Mouse (Mus musculus) stomach, embryonic 15.5 days (tissue): ENCODE measurements at regions not wholly inside any gene's neighbourhood (a gene's known extent, or its start where the extent isn't known, plus 50 kb on each side); places are given as distances from the start of the nearest gene placed in this dataset.

Experiments used
- ATAC-seq: fragments of 200-750 bp; cut with Nextera tagmentation; 2 replicates; pipeline ENCODE4 v1.8.0; 2017; ENCODE audit warnings: low read depth, moderate number of reproducible peaks, moderate TSS enrichment; ENCODE audit not compliant: insufficient read depth, low FRiP score
- H3K27ac ChIP-seq: fragments of 300-500 bp; sonication (generic); 2 replicates; pipeline ENCODE4 v1.5.1; 2015; ENCODE audit warnings: mild to moderate bottlenecking, inconsistent platforms
- H3K27me3 ChIP-seq: fragments of 300-500 bp; sonication (generic); replicated peaks from 2 replicates; pipeline ENCODE4 v1.6.1; 2015; ENCODE audit warnings: inconsistent platforms
- H3K36me3 ChIP-seq: fragments of 300-500 bp; sonication (generic); 2 replicates; pipeline ENCODE4 v1.6.1; 2015; ENCODE audit warnings: inconsistent platforms
- H3K4me1 ChIP-seq: fragments of 300-500 bp; sonication (generic); 2 replicates; pipeline ENCODE4 v1.6.1; 2015; ENCODE audit warnings: inconsistent platforms
- H3K4me2 ChIP-seq: fragments of 300-500 bp; sonication (generic); 2 replicates; pipeline ENCODE4 v1.6.1; 2015; ENCODE audit warnings: mild to moderate bottlenecking, inconsistent platforms
- H3K4me3 ChIP-seq: fragments of 300-500 bp; sonication (generic); replicated peaks from 2 replicates; pipeline ENCODE4 v1.5.1; 2015; ENCODE audit warnings: inconsistent platforms
- H3K9ac ChIP-seq: fragments of 300-500 bp; sonication (generic); 2 replicates; pipeline ENCODE4 v1.6.1; 2015; ENCODE audit warnings: inconsistent platforms
- H3K9me3 ChIP-seq: fragments of 300-500 bp; sonication (generic); 2 replicates; pipeline ENCODE4 v1.6.1; 2016; ENCODE audit warnings: inconsistent platforms
- WGBS: fragments of 180-500 bp; shearing (Covaris S2); methylation state at CpG from one replicate; pipeline ENCODE4 v1.1.7; 2015; 5-methylcytosine and 5-hydroxymethylcytosine counted together

DNA sequence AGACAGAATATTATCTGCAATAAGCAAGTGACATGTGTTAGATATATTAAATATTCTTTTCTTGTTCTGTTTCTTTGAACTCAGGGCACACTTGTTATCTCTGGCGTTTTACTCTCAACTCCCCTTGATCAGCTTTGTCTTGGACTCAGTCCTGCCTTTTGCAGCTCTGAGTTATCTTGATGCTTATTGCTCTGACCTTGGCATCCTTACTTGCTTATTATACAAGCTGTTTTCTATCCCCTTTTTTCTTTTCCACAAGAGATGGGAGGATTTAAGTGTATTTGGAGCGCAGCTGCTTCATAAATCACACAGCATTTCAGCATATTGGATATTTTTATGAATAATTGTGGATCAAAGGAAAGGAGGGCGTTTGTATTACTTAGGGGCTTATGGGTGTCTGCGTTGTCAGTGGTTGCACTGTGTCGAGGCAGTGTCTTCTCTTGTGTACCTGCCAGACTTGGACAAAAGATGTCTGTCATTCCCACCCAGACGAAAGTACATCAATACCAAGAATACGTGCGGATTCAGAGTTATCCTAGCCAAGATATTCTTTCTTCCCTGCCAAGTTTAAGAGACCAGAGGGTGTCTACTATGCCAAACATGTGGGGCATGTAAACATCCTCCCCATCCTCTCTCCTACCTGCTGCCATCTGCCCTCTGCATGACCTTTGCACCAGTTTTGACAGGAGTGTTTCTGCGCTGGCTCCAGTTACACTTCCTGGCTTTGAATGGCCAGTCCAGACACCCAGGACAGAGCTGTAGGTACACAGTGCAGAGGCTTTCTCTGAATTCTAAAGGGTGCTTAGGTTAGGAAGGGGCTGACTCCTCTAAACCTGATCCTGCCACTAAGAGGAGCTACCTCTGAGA lies 709.3 kb upstream of the Slit2 start:
- Histone ChIP-seq H3K36me3 (no peaks in the 10 kb centered on the region), H3K27me3 (no peaks in the 10 kb centered on the region), H3K4me1 (0 out of 2 replicates have a peak, but pooled peaks cover 4% of the 10 kb centered on the region), H3K4me3 (no peak overlapping the region), H3K27ac (no peak overlapping the region; the same call in 1 of the 2 replicates), H3K9me3 (no peaks in the 10 kb centered on the region), H3K4me2 (no peak overlapping the region), H3K9ac (no peak overlapping the region)
- ATAC-seq: peak; percentile 43; the same call in 1 of the 2 replicates
- 33% methylated on average over 9 of the region's 9 CpGs for WGBS

DNA sequence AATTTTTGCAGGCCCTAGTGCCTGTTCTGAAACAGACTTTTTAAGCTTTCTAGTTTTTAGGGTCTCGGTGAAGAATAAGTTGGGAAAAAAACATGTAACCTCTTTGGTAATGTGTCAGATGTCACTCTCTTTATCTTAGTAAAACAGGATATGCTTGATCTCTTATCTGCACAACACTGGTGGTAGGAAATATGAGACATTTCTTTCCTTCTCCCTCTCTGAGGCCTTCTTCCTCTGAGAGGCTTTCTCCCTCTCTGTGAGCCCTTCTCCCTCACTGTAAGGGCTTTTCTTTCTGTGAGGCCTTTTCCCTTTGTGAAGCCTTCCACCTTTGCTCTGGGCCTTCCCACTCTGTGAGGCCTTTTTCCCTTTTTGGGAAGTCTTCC lies 708.7 kb upstream of the Slit2 start:
- Histone ChIP-seq H3K4me1 (0 out of 2 replicates have a peak, but pooled peaks cover 4% of the 10 kb centered on the region), H3K9me3 (no peaks in the 10 kb centered on the region), H3K4me2 (no peak overlapping the region), H3K9ac (no peak overlapping the region), H3K27me3 (no peaks in the 10 kb centered on the region), H3K36me3 (no peaks in the 10 kb centered on the region), H3K27ac (0 out of 2 replicates have a peak overlapping the region, but pooled peaks have one; percentile 16), H3K4me3 (no peak overlapping the region)
- no peak for ATAC-seq
- WGBS: 42% methylated on average over 1 of the region's 1 CpGs

GRCm38 (mm10) chr5:47276231-47277195 lies 706.4 kb upstream of the Slit2 start:
- 26% methylated on average over 5 of the region's 5 CpGs for WGBS

GRCm38 (mm10) chr5:47279630-47280029 lies 703.3 kb upstream of the Slit2 start:
- no peak overlapping the region for H3K27ac ChIP-seq
- 75% methylated on average over 3 of the region's 3 CpGs for WGBS
- no peak overlapping the region for H3K4me2 ChIP-seq
- H3K27me3 ChIP-seq: no peaks in the 10 kb centered on the region
- no peaks in the 10 kb centered on the region for H3K36me3 ChIP-seq
- H3K9me3 ChIP-seq: no peaks in the 10 kb centered on the region
- no peaks in the 10 kb centered on the region for H3K4me1 ChIP-seq
- no peak overlapping the region for H3K9ac ChIP-seq
- ATAC-seq: no peak
- H3K4me3 ChIP-seq: no peak overlapping the region

More at GRCm38 (mm10) chr5:47276231-47277195, 706.4 kb upstream of the Slit2 start:
- ATAC-seq: peak; percentile 43; the same call in 1 of the 2 replicates
- 0 out of 2 replicates have a peak, but pooled peaks cover 4% of the 10 kb centered on the region for H3K4me1 ChIP-seq
- no peak overlapping the region for H3K9ac ChIP-seq
- no peaks in the 10 kb centered on the region for H3K9me3 ChIP-seq
- no peak overlapping the region for H3K27ac ChIP-seq
- no peak overlapping the region for H3K4me2 ChIP-seq
- H3K4me3 ChIP-seq: no peak overlapping the region
- no peaks in the 10 kb centered on the region for H3K27me3 ChIP-seq
- H3K36me3 ChIP-seq: no peaks in the 10 kb centered on the region

DNA sequence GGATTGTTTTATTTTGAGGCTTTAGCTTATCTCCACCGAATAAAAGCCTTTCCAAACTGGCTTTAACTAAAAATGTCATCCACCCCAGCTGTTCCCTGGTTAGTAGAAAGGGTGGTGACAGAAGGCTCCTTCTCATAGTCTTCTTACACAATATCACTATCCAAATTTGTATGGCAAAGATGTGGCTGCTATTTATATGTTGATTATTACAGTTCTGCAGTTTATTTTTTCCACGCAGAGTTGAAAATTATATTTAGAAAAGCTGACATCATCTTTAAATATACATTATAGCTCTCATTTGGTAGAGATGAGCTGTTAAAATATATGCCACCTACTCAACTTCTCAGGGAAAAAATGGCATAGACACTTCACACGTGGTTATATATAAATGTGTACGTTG lies 683.3 kb upstream of the Slit2 start:
- no peaks in the 10 kb centered on the region for H3K4me1 ChIP-seq
- H3K4me3 ChIP-seq: no peak overlapping the region
- no peaks in the 10 kb centered on the region for H3K36me3 ChIP-seq
- WGBS: 82% methylated on average over 4 of the region's 4 CpGs
- H3K4me2 ChIP-seq: no peak overlapping the region
- no peak overlapping the region for H3K9ac ChIP-seq
- H3K27ac ChIP-seq: no peak overlapping the region
- H3K9me3 ChIP-seq: no peaks in the 10 kb centered on the region
- H3K27me3 ChIP-seq: no peaks in the 10 kb centered on the region
- ATAC-seq: no peak

DNA sequence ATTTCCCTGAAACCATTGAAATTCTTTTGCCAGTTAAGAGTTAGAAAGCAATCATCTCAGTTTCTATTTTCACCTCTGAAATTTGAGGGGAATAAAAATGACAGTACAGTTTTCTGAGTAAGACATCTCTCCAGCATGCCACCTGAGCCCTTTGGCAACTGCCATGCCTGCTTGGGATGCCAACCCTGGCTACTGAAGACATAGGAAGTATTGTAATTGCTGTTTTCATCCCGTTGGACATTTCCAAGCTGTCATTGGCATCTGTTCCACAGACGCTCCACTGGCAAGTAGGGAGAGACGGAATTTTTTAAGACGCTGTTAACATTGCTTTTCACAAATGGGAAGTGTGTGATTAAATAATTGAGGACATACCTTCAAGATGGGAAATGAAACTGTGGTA lies 665.4 kb upstream of the Slit2 start:
- Histone ChIP-seq H3K36me3 (no peaks in the 10 kb centered on the region), H3K4me1 (no peaks in the 10 kb centered on the region), H3K4me2 (no peak overlapping the region), H3K27ac (no peak overlapping the region), H3K9me3 (no peaks in the 10 kb centered on the region), H3K4me3 (no peak overlapping the region), H3K9ac (no peak overlapping the region), H3K27me3 (no peaks in the 10 kb centered on the region)
- 81% methylated on average over 4 of the region's 4 CpGs for WGBS
- ATAC-seq: no peak

- no peaks in the 10 kb centered on the region for H3K27me3 ChIP-seq
- WGBS: 64% methylated on average over 1 of the region's 1 CpGs
- H3K9me3 ChIP-seq: no peaks in the 10 kb centered on the region
- no peak overlapping the region for H3K9ac ChIP-seq
- ATAC-seq: no peak
- H3K4me1 ChIP-seq: no peaks in the 10 kb centered on the region
- H3K36me3 ChIP-seq: no peaks in the 10 kb centered on the region
- no peak overlapping the region for H3K27ac ChIP-seq
- H3K4me3 ChIP-seq: no peak overlapping the region
- no peak overlapping the region for H3K4me2 ChIP-seq
Measured at GRCm38 (mm10) chr5:47318147-47318546, 664.8 kb upstream of the Slit2 start.

DNA sequence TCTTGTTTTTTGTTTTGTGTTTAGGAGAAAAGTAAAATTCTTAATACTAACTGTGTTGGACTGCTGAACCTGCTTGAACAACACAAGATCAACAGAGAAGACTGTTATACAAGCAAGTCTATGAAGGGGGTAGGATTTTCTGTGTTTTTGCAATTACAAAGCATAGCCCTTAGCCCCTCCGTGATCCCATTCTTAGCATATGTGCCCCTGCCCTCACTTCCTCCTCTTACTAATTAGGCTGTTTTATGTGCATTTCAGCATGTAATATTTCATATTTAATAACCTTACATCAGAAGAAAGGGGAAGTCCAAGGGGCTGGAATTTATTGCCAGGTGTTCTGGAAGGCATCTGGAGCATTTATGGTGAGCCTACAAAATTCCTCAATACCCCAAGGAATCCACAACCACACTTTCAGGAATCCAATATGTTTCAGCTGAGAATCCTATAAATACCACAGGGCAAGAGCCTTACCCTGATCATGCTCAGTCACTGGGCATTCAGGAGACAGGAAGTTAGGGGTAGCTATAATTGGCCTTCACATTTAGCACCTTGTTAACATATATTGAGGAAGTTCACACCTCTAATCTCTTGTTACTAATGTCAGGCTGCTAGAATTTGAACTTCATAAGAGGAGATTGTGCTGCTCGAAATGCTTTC lies 660.3 kb upstream of the Slit2 start:
- H3K27me3 ChIP-seq: no peaks in the 10 kb centered on the region
- H3K4me3 ChIP-seq: no peak overlapping the region
- no peaks in the 10 kb centered on the region for H3K36me3 ChIP-seq
- H3K4me2 ChIP-seq: no peak overlapping the region
- no peak for ATAC-seq
- H3K9me3 ChIP-seq: no peaks in the 10 kb centered on the region
- no peaks in the 10 kb centered on the region for H3K4me1 ChIP-seq
- H3K27ac ChIP-seq: no peak overlapping the region
- WGBS: 61% methylated on average over 2 of the region's 2 CpGs
- H3K9ac ChIP-seq: no peak overlapping the region

DNA sequence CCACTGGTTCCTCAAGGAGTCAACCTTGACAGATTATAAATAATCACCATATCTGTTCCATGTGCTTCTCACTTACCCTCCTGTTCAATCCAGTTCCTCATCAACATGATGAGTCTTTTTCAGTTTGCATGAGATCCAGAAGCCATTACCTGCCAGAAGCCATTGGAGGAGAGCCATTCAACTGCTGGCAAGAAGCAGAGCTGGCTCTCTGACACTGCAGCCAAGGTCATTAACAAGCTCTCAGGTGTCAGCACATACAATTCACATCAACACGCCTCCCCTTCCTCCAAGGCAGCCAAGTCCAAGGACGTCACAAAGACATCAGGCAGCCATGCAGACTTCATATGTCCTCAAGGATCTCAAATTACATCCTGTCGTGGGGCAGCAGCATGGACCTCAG lies 648.6 kb upstream of the Slit2 start:
- Histone ChIP-seq H3K27ac (no peak overlapping the region), H3K9ac (no peak overlapping the region), H3K4me1 (no peaks in the 10 kb centered on the region), H3K9me3 (no peaks in the 10 kb centered on the region), H3K4me3 (no peak overlapping the region), H3K36me3 (no peaks in the 10 kb centered on the region), H3K4me2 (no peak overlapping the region), H3K27me3 (no peaks in the 10 kb centered on the region)
- no peak for ATAC-seq
- 58% methylated on average over 3 of the region's 3 CpGs for WGBS

GRCm38 (mm10) chr5:47336511-47336910 lies 646.4 kb upstream of the Slit2 start:
- no peak overlapping the region for H3K4me2 ChIP-seq
- H3K36me3 ChIP-seq: no peaks in the 10 kb centered on the region
- H3K9ac ChIP-seq: no peak overlapping the region
- 72% methylated on average over 1 of the region's 1 CpGs for WGBS
- no peaks in the 10 kb centered on the region for H3K27me3 ChIP-seq
- ATAC-seq: no peak
- no peak overlapping the region for H3K27ac ChIP-seq
- no peaks in the 10 kb centered on the region for H3K4me1 ChIP-seq
- no peak overlapping the region for H3K4me3 ChIP-seq
- no peaks in the 10 kb centered on the region for H3K9me3 ChIP-seq

DNA sequence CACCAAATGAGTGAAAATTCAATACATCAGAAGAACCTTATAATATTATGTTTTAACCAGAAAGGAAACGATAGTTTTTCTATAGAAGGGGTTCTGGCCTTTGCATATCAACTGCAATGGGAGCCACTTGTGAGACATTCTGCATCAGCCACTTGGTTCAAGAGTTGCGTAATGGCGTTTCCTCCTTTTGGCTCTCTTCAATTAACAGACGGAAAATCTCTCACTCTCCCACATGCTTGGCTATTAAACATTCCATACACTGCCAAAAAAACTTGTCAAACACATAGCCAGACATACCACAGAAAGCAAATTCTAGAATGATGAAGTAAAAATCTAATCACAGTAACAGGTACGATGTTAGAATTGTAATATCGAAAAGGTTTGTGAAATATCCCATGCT lies 643.1 kb upstream of the Slit2 start:
- no peak overlapping the region for H3K9ac ChIP-seq
- H3K27me3 ChIP-seq: no peaks in the 10 kb centered on the region
- WGBS: 56% methylated on average over 6 of the region's 6 CpGs
- no peak for ATAC-seq
- no peaks in the 10 kb centered on the region for H3K9me3 ChIP-seq
- no peaks in the 10 kb centered on the region for H3K36me3 ChIP-seq
- H3K4me1 ChIP-seq: no peaks in the 10 kb centered on the region
- H3K4me3 ChIP-seq: no peak overlapping the region
- no peak overlapping the region for H3K27ac ChIP-seq
- no peak overlapping the region for H3K4me2 ChIP-seq
